ENCODE assay signal across 7 mouse cellular contexts in genomic region chr3:32333456-32334086, GRCm38 (mm10). TPM values are rescaled to one million over a fixed set of nuclear protein-coding genes. Genes with fewer than 3 reads are reported as not detected.
DNase-seq lines count a peak whose midpoint lies in the region; ATAC-seq and TF ChIP-seq lines count a peak whose summit lies in the region.

No protein-coding gene starts in this region.

- peak; percentile 67 for DNase-seq in T-cell, adult 2 months (ENCODE audit: low spot score)
- DNase-seq in cerebellum, adult 9-10 months = peak; percentile 87
- peak; percentile 64 for DNase-seq in frontal cortex, postnatal 25 days (ENCODE audit: low spot score in 2 of 2)
- DNase-seq in hindlimb bud, embryonic 11.5 days (ENCODE audit: extremely low spot score, low read depth, low spot score) = peak; percentile 53
- peak; percentile 72 to 76 for DNase-seq in left cerebral cortex, adult 2 months (ENCODE audit: extremely low spot score in 1 of 2, low spot score in 2 of 2)
- DNase-seq in right cerebral cortex, postnatal 25 days = peak; percentile 67

- peak; percentile 77 for ATAC-seq in megakaryocyte-erythroid progenitor cell, adult 5-6 weeks (replicated peaks; ENCODE audit: low FRiP score, low TSS enrichment, poor library complexity, severe bottlenecking)

- H3K27ac ChIP-seq in left cerebral cortex, adult 2 months = no peak overlapping the region

- no peak overlapping the region for H3K4me3 ChIP-seq in left cerebral cortex, adult 2 months

- intact Hi-C loops in left cerebral cortex, adult 2 months (cut with DNase I) = loop anchor here (1.0 to 10.0 kb wide), 2 partner anchors 175 to 361 kb away; no protein-coding TSS in a partner anchor

- peak; percentile 98 for TF ChIP-seq CTCF in left cerebral cortex, adult 2 months (IDR thresholded peaks at IDR 0.05)

RNA-seq across cellular contexts. Expression of gene Zmat3, which starts 32.2 kb away (rescaled TPM):
- 10 to 100 TPM; 83.8 to 85.9 TPM for total RNA-seq in left cerebral cortex, adult 2 months (2021)
- total RNA-seq in megakaryocyte-erythroid progenitor cell, adult 5-6 weeks (2014; fragmentation: Nextera tagmentation) = 7.7 and 14.9 TPM in 2 replicates
- 2.0 and 3.0 TPM in 2 replicates for total RNA-seq in megakaryocyte-erythroid progenitor cell, adult 5-6 weeks (2017)

Comparison
In these comparisons a context has a peak if more than half of its experiments do, and no peak if none do; other contexts are left out.
1. RNA of gene Zmat3, which starts 32.2 kb away (total RNA-seq): 83.8 to 85.9 TPM in left cerebral cortex, adult 2 months; 2.0 to 14.9 TPM in megakaryocyte-erythroid progenitor cell, adult 5-6 weeks; every median in the first group is over 4 times any median in the second.
2. Peak in every context shown above with its lines, with median percentiles within 50 percentile points of each other: DNase-seq.